Mouse (Mus musculus) heart, embryonic 12.5 days (tissue): ENCODE measurements at regions not wholly inside any gene's neighbourhood (a gene's known extent, or its start where the extent isn't known, plus 50 kb on each side); places are given as distances from the start of the nearest gene placed in this dataset.

Experiments
- ATAC-seq: fragments of 200-750 bp; cut with Nextera tagmentation; 2 replicates; pipeline ENCODE4 v1.8.0; 2017; ENCODE audit warnings: moderate TSS enrichment, moderate library complexity; ENCODE audit not compliant: insufficient number of reproducible peaks, low FRiP score
- H3K27ac ChIP-seq: fragments of 300-500 bp; sonication (generic); 2 replicates; pipeline ENCODE4 v1.5.1; 2016; ENCODE audit warnings: mild to moderate bottlenecking, moderate library complexity; ENCODE audit not compliant: poor library complexity, severe bottlenecking
- H3K27me3 ChIP-seq: fragments of 300-500 bp; sonication (generic); replicated peaks from 2 replicates; pipeline ENCODE4 v1.6.1; 2016; ENCODE audit warnings: mild to moderate bottlenecking, moderate library complexity
- H3K36me3 ChIP-seq: fragments of 300-500 bp; sonication (generic); 2 replicates; pipeline ENCODE4 v1.6.1; 2016; ENCODE audit warnings: mild to moderate bottlenecking, moderate library complexity
- H3K4me1 ChIP-seq: fragments of 300-500 bp; sonication (generic); replicated peaks from 2 replicates; pipeline ENCODE4 v1.6.1; 2016; ENCODE audit warnings: mild to moderate bottlenecking
- H3K4me2 ChIP-seq: fragments of 300-500 bp; sonication (generic); 2 replicates; pipeline ENCODE4 v1.6.1; 2016; ENCODE audit warnings: mild to moderate bottlenecking, moderate library complexity
- H3K4me3 ChIP-seq: fragments of 300-500 bp; sonication (generic); 2 replicates; pipeline ENCODE4 v1.5.1; 2016; ENCODE audit warnings: mild to moderate bottlenecking
- H3K9ac ChIP-seq: fragments of 300-500 bp; sonication (generic); 2 replicates; pipeline ENCODE4 v1.6.1; 2016; ENCODE audit warnings: mild to moderate bottlenecking, moderate library complexity
- H3K9me3 ChIP-seq: fragments of 300-500 bp; sonication (generic); replicated peaks from 2 replicates; pipeline ENCODE4 v1.6.1; 2016; ENCODE audit warnings: mild to moderate bottlenecking, moderate library complexity
- WGBS: fragments of 180-500 bp; shearing (Covaris S2); methylation state at CpG from one replicate; pipeline ENCODE4 v1.1.7; 2016; 5-methylcytosine and 5-hydroxymethylcytosine counted together

- Histone ChIP-seq H3K4me1 (peaks cover 15% of the 10 kb centered on the region), H3K4me3 (no peak overlapping the region), H3K36me3 (no peaks in the 10 kb centered on the region), H3K9me3 (no peaks in the 10 kb centered on the region), H3K27ac (no peak overlapping the region), H3K9ac (no peak overlapping the region), H3K27me3 (no peaks in the 10 kb centered on the region), H3K4me2 (no peak overlapping the region)
- 79% methylated on average over 16 of the region's 16 CpGs for WGBS
- ATAC-seq: no peak; the same call in 1 of the 2 replicates
These were observed 83.5 kb upstream of the Spin1 start for GRCm38 (mm10) chr13:51016956-51017703.

- H3K4me3 ChIP-seq: no peak overlapping the region
- H3K36me3 ChIP-seq: no peaks in the 10 kb centered on the region
- no peaks in the 10 kb centered on the region for H3K9me3 ChIP-seq
- ATAC-seq: peak; percentile 48; the same call in 1 of the 2 replicates
- no peak overlapping the region for H3K27ac ChIP-seq
- no peaks in the 10 kb centered on the region for H3K27me3 ChIP-seq
- peaks cover 22% of the 10 kb centered on the region for H3K4me1 ChIP-seq
- H3K9ac ChIP-seq: no peak overlapping the region
- WGBS: 21% methylated on average over 10 of the region's 10 CpGs
- no peak overlapping the region for H3K4me2 ChIP-seq
These were observed 82.9 kb upstream of the Spin1 start for GRCm38 (mm10) chr13:51017727-51018321.

- 0 out of 2 replicates have a peak, but pooled peaks have one; percentile 5 for ATAC-seq
- Histone ChIP-seq H3K36me3 (no peaks in the 10 kb centered on the region), H3K9me3 (no peaks in the 10 kb centered on the region), H3K4me2 (no peak overlapping the region), H3K27me3 (no peaks in the 10 kb centered on the region), H3K9ac (no peak overlapping the region), H3K4me1 (peaks cover 26% of the 10 kb centered on the region), H3K4me3 (no peak overlapping the region), H3K27ac (no peak overlapping the region)
- 54% methylated on average over 10 of the region's 10 CpGs for WGBS
These were observed 82.3 kb upstream of the Spin1 start for GRCm38 (mm10) chr13:51018366-51018765.

- Histone ChIP-seq H3K4me2 (0 out of 2 replicates have a peak overlapping the region, but pooled peaks have one; percentile 6), H3K27me3 (no peaks in the 10 kb centered on the region), H3K36me3 (no peaks in the 10 kb centered on the region), H3K9ac (no peak overlapping the region), H3K27ac (peak overlapping the region; percentile 52), H3K9me3 (no peaks in the 10 kb centered on the region), H3K4me1 (peaks cover 23% of the 10 kb centered on the region), H3K4me3 (no peak overlapping the region)
- ATAC-seq: no peak
- WGBS: 46% methylated on average over 13 of the region's 13 CpGs
These were observed 78.1 kb upstream of the Spin1 start for GRCm38 (mm10) chr13:51022401-51023250.

- no peak overlapping the region for H3K4me2 ChIP-seq
- no peak overlapping the region for H3K4me3 ChIP-seq
- peak overlapping the region; percentile 60 for H3K27ac ChIP-seq
- no peaks in the 10 kb centered on the region for H3K27me3 ChIP-seq
- no peaks in the 10 kb centered on the region for H3K36me3 ChIP-seq
- H3K9me3 ChIP-seq: no peaks in the 10 kb centered on the region
- peaks cover 16% of the 10 kb centered on the region for H3K4me1 ChIP-seq
- no peak for ATAC-seq
- H3K9ac ChIP-seq: no peak overlapping the region
- 75% methylated on average over 11 of the region's 11 CpGs for WGBS
These were observed 77.4 kb upstream of the Spin1 start for GRCm38 (mm10) chr13:51023271-51023670.

- 53% methylated on average over 6 of the region's 6 CpGs for WGBS
These were observed 74.3 kb upstream of the Spin1 start for GRCm38 (mm10) chr13:51026311-51026918.

GRCm38 (mm10) chr13:51037850-51038450 is 62.7 kb upstream of the Spin1 start:
- 86% methylated on average over 13 of the region's 13 CpGs for WGBS
- no peak for ATAC-seq
- no peak overlapping the region for H3K27ac ChIP-seq

More at GRCm38 (mm10) chr13:51026311-51026918, 74.3 kb upstream of the Spin1 start:
- Histone ChIP-seq H3K27me3 (no peaks in the 10 kb centered on the region), H3K4me2 (no peak overlapping the region), H3K9ac (no peak overlapping the region), H3K27ac (no peak overlapping the region), H3K4me1 (peaks cover 14% of the 10 kb centered on the region), H3K36me3 (no peaks in the 10 kb centered on the region), H3K4me3 (no peak overlapping the region), H3K9me3 (peaks cover 10% of the 10 kb centered on the region; the same call in 1 of the 2 replicates)
- no peak for ATAC-seq

GRCm38 (mm10) chr13:51038955-51039354 is 61.7 kb upstream of the Spin1 start:
- Histone ChIP-seq H3K4me1 (no peaks in the 10 kb centered on the region), H3K4me3 (no peak overlapping the region), H3K27ac (no peak overlapping the region), H3K4me2 (no peak overlapping the region), H3K9ac (no peak overlapping the region), H3K9me3 (peaks cover 28% of the 10 kb centered on the region), H3K36me3 (no peaks in the 10 kb centered on the region), H3K27me3 (no peaks in the 10 kb centered on the region)
- WGBS: 93% methylated on average over 4 of the region's 4 CpGs
- ATAC-seq: no peak

More at GRCm38 (mm10) chr13:51037850-51038450, 62.7 kb upstream of the Spin1 start:
- Histone ChIP-seq H3K9me3 (peaks cover 18% of the 10 kb centered on the region), H3K4me1 (no peaks in the 10 kb centered on the region), H3K36me3 (no peaks in the 10 kb centered on the region), H3K4me2 (no peak overlapping the region), H3K9ac (no peak overlapping the region), H3K27me3 (no peaks in the 10 kb centered on the region), H3K4me3 (no peak overlapping the region)

GRCm38 (mm10) chr13:51041121-51041520 is 59.6 kb upstream of the Spin1 start:
- ATAC-seq: no peak
- no peak overlapping the region for H3K4me3 ChIP-seq
- 60% methylated on average over 2 of the region's 2 CpGs for WGBS
- H3K27ac ChIP-seq: no peak overlapping the region
- no peaks in the 10 kb centered on the region for H3K4me1 ChIP-seq
- no peak overlapping the region for H3K9ac ChIP-seq
- H3K4me2 ChIP-seq: no peak overlapping the region
- H3K9me3 ChIP-seq: peaks cover 37% of the 10 kb centered on the region
- H3K27me3 ChIP-seq: no peaks in the 10 kb centered on the region
- no peaks in the 10 kb centered on the region for H3K36me3 ChIP-seq

GRCm38 (mm10) chr13:51042881-51043402 is 57.7 kb upstream of the Spin1 start:
- Histone ChIP-seq H3K9ac (no peak overlapping the region), H3K4me2 (no peak overlapping the region), H3K36me3 (no peaks in the 10 kb centered on the region), H3K4me1 (no peaks in the 10 kb centered on the region), H3K4me3 (no peak overlapping the region), H3K27me3 (no peaks in the 10 kb centered on the region), H3K9me3 (peaks cover 31% of the 10 kb centered on the region), H3K27ac (no peak overlapping the region)
- WGBS: 78% methylated on average over 9 of the region's 9 CpGs
- no peak for ATAC-seq
